Mouse (Mus musculus) lung, postnatal 0 days (tissue): ENCODE results near the gene Specc1. TPM values are rescaled to one million over a fixed set of nuclear protein-coding genes. Genes with fewer than 3 reads are reported as not detected.

Source experiments
- ATAC-seq: fragments of 200-750 bp; cut with Nextera tagmentation; 2 replicates; pipeline ENCODE4 v1.8.0; 2017; ENCODE audit warnings: moderate library complexity
- DNase-seq: peaks from one replicate; pipeline ENCODE4 v3.0.0-alpha.2; 2016; ENCODE audit warnings: low spot score
- H3K27ac ChIP-seq: fragments of 300-500 bp; sonication (generic); 2 replicates; pipeline ENCODE4 v1.5.1; 2014; ENCODE audit warnings: antibody characterized with exemption, mild to moderate bottlenecking, low read length, mixed read lengths
- H3K27me3 ChIP-seq: fragments of 300-500 bp; sonication (generic); replicated peaks from 2 replicates; pipeline ENCODE4 v1.6.1; 2014; ENCODE audit warnings: low read length, mixed read lengths; ENCODE audit not compliant: insufficient read depth
- H3K36me3 ChIP-seq: fragments of 300-500 bp; sonication (generic); 2 replicates; pipeline ENCODE4 v1.6.1; 2014; ENCODE audit warnings: low read length, mixed read lengths; ENCODE audit not compliant: insufficient read depth
- H3K4me1 ChIP-seq: fragments of 300-500 bp; sonication (generic); 2 replicates; pipeline ENCODE4 v1.6.1; 2014; ENCODE audit warnings: antibody characterized with exemption, low read depth, low read length, mixed read lengths; ENCODE audit not compliant: insufficient read depth
- H3K4me2 ChIP-seq: fragments of 300-500 bp; sonication (generic); replicated peaks from 2 replicates; pipeline ENCODE4 v1.6.1; 2014; ENCODE audit warnings: low read depth, mild to moderate bottlenecking, low read length, moderate library complexity, mixed read lengths
- H3K4me3 ChIP-seq: fragments of 300-500 bp; sonication (generic); 2 replicates; pipeline ENCODE4 v1.5.1; 2014; ENCODE audit warnings: low read depth, low read length
- H3K9ac ChIP-seq: fragments of 300-500 bp; sonication (generic); replicated peaks from 2 replicates; pipeline ENCODE4 v1.6.1; 2014; ENCODE audit warnings: low read depth, mild to moderate bottlenecking
- H3K9me3 ChIP-seq: fragments of 300-500 bp; sonication (generic); 2 replicates; pipeline ENCODE4 v1.6.1; 2016; ENCODE audit warnings: low read length, mixed read lengths
- CTCF ChIP-seq: IDR thresholded peaks from 2 replicates; pipeline ENCODE4 v1.5.1; 2016; ENCODE audit warnings: antibody characterized with exemption, mild to moderate bottlenecking
- EP300 ChIP-seq: IDR thresholded peaks from 2 replicates; pipeline ENCODE4 v1.6.1; 2016; ENCODE audit warnings: antibody characterized with exemption, mild to moderate bottlenecking, control low read depth
- WGBS: fragments of 180-500 bp; shearing (Covaris S2); extraction: QIAGEN DNeasy Blood & Tissue Kit; methylation state at CpG from one replicate; pipeline ENCODE4 v1.1.7; 2014; 5-methylcytosine and 5-hydroxymethylcytosine counted together
- polyA plus RNA-seq: library from polyadenylated mRNA; unstranded; fragments of >200 nt; fragmentation: Nextera tagmentation; extraction: Ambion mirVana; gene quantifications from 2 replicates; pipeline ENCODE4 v1.2.1, GENCODE M21; 2015

Gene Specc1
- polyA plus RNA-seq, 1 experiment from 2014 or later = 14.7 TPM

DNA sequence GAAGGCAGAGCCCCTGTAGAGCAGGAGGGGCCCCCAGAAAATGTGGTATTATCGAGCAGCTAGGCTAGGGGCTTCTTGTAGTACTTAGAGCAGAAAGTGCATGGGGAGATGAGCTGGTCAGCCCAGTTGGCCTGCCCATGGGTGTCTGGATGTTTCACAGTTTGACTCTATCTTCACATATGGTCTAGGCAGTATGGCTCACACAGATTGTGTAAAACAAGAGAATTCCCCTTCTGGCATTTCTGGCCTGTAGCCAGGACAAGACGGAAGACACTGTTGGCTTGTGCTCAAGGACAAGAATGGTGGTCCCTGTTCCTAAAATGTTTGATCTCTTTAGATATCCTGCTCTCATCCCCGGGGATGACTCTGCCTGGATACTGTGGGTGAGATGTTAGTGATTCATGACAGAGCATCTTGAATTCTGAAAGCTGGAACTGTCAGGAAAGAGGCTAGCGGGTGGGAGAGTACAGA lies 69.8 kb downstream of the Specc1 start:
- WGBS = 48% methylated on average over 4 of the region's 4 CpGs
- H3K9me3 ChIP-seq = no peaks in the 10 kb centered on the region
- no peak overlapping the region for H3K9ac ChIP-seq
- ATAC-seq = no peak; the same call in 1 of the 2 replicates
- no peaks in the 10 kb centered on the region; the same call in 1 of the 2 replicates for H3K4me1 ChIP-seq
- H3K4me3 ChIP-seq = no peak overlapping the region
- no peak overlapping the region for H3K27ac ChIP-seq
- no peaks in the 10 kb centered on the region for H3K27me3 ChIP-seq
- H3K36me3 ChIP-seq = no peaks in the 10 kb centered on the region
- TF ChIP-seq CTCF (no peak), EP300 (no peak)
- H3K4me2 ChIP-seq = no peak overlapping the region
- peak; percentile 32 for DNase-seq

DNA sequence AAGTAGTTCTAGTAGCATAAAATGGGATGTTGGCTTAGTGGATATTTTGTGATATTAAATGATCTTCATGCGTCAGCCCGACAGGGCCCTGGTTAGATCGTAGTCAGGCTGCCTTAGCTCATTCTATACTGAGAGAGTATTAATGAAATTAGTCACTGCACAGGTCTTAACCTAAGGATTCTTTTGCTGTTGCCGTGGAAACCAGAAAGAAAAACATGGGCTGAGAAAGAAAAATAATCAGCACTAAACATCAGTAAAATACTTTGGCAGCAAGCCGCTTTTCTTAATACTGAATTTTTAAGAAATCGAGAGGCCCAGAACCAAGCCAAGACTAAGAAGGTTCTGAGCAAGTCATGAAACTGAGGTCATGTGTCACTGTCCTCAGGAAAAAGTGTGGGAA lies 70.7 kb downstream of the Specc1 start:
- H3K27me3 ChIP-seq = no peaks in the 10 kb centered on the region
- TF ChIP-seq EP300 (no peak), CTCF (no peak)
- no peaks in the 10 kb centered on the region for H3K36me3 ChIP-seq
- no peaks in the 10 kb centered on the region; the same call in 1 of the 2 replicates for H3K4me1 ChIP-seq
- no peak overlapping the region for H3K4me2 ChIP-seq
- peak; percentile 32 for DNase-seq
- ATAC-seq = no peak
- no peak overlapping the region for H3K4me3 ChIP-seq
- 74% methylated on average over 6 of the region's 6 CpGs for WGBS
- no peak overlapping the region for H3K9ac ChIP-seq
- H3K27ac ChIP-seq = no peak overlapping the region
- H3K9me3 ChIP-seq = no peaks in the 10 kb centered on the region

DNA sequence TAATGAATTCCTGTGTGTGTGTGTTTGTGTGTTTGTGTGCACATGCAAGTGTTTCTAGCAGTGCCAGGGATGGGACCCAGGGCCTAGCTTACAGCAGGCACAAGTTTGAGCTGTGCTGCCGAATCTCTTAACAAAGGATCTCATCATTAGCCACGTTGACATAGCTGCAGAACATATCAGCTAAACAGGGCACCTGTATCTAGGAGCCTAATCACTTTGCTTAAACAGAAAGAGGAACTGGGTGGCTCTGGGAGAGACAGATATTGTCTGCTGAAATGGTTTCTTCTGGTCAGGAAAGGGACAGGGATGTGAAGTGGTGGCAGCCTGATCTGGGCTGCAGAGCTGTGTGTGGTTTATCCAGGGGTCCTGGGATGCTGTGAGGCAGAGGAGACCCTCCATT lies 71.1 kb downstream of the Specc1 start:
- Histone ChIP-seq H3K9ac (no peak overlapping the region), H3K27me3 (no peaks in the 10 kb centered on the region), H3K4me1 (no peaks in the 10 kb centered on the region; the same call in 1 of the 2 replicates), H3K9me3 (no peaks in the 10 kb centered on the region), H3K4me2 (no peak overlapping the region), H3K27ac (no peak overlapping the region), H3K36me3 (no peaks in the 10 kb centered on the region), H3K4me3 (no peak overlapping the region)
- no peak for ATAC-seq
- TF ChIP-seq CTCF (no peak), EP300 (no peak)
- no peak for DNase-seq
- 46% methylated on average over 2 of the region's 2 CpGs for WGBS

DNA sequence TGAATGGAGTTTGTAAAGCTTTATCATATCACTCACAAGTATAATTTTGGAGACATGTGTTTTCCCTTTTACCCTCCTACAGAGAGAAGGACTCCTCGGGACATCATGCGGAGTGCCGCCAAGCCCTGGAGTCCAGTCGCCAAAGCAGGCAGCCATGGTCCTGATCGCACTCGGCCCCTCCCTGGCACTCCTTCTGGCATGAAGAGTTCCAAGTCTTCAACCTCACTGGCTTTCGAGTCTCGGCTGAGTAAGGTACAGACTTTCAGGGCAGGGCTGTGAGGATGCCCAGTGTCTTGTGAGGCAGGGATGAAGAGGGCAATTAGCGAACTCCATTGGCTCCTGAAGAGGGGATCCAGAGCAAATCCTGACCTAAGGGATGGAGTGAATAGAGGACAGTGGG lies 72.6 kb downstream of the Specc1 start:
- TF ChIP-seq EP300 = no peak
- no peak for TF ChIP-seq CTCF
- Histone ChIP-seq H3K27me3 (no peaks in the 10 kb centered on the region), H3K4me3 (no peak overlapping the region), H3K27ac (no peak overlapping the region), H3K36me3 (no peaks in the 10 kb centered on the region), H3K4me2 (no peak overlapping the region), H3K4me1 (no peaks in the 10 kb centered on the region; the same call in 1 of the 2 replicates), H3K9me3 (no peaks in the 10 kb centered on the region), H3K9ac (no peak overlapping the region)
- no peak for DNase-seq
- 87% methylated on average over 9 of the region's 9 CpGs for WGBS
- ATAC-seq = no peak

DNA sequence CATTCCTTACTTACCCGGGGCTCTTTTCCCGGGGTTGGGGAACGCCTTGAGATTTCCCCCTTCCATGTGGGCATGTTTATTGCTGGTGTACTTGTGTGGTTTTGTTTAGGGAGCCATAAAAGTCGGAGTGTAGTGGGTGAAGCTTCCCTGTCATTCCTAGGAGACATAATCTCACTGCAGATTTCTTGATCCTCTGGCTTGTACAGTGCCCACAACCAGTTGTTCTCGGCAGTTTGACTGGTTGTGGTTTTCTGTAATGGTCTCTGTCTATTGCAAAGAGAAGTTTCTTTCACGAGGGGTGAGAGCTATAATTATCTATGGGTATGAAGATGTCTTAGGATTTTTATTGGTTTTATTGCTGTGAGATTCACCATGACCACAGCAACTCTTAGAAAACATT lies 78.0 kb downstream of the Specc1 start:
- no peak overlapping the region for H3K4me2 ChIP-seq
- H3K4me1 ChIP-seq = no peaks in the 10 kb centered on the region
- no peaks in the 10 kb centered on the region for H3K9me3 ChIP-seq
- no peak for TF ChIP-seq EP300
- no peak overlapping the region for H3K27ac ChIP-seq
- H3K9ac ChIP-seq = no peak overlapping the region
- WGBS = 71% methylated on average over 6 of the region's 6 CpGs
- DNase-seq = no peak
- no peak for ATAC-seq
- H3K27me3 ChIP-seq = no peaks in the 10 kb centered on the region
- H3K36me3 ChIP-seq = no peaks in the 10 kb centered on the region
- H3K4me3 ChIP-seq = no peak overlapping the region

DNA sequence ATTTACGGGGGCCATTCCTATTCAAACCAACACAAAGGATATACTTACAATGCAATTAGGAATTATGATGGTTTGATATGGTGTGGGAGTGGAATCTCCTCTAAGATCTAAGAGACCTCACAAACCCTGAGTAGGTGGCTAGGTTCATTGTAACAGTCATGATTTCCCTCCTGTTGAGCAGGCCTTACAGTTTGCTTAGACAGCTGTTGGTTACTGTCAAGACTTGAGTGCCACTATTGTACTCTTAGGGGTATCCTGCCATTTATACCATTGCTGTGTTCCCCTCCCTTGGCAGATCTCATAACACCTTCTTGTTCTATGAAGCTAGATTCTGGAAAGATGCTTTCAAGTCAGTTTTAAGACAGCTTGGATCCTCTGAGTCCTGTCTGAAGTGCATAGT lies 78.7 kb downstream of the Specc1 start:
- 85% methylated on average over 1 of the region's 1 CpGs for WGBS
- H3K9ac ChIP-seq = no peak overlapping the region
- TF ChIP-seq EP300 = no peak
- no peak for TF ChIP-seq CTCF
- no peaks in the 10 kb centered on the region for H3K4me1 ChIP-seq
- H3K27me3 ChIP-seq = no peaks in the 10 kb centered on the region
- no peaks in the 10 kb centered on the region for H3K36me3 ChIP-seq
- no peaks in the 10 kb centered on the region for H3K9me3 ChIP-seq
- H3K4me2 ChIP-seq = no peak overlapping the region
- DNase-seq = no peak
- no peak for ATAC-seq
- H3K27ac ChIP-seq = no peak overlapping the region
- H3K4me3 ChIP-seq = no peak overlapping the region

DNA sequence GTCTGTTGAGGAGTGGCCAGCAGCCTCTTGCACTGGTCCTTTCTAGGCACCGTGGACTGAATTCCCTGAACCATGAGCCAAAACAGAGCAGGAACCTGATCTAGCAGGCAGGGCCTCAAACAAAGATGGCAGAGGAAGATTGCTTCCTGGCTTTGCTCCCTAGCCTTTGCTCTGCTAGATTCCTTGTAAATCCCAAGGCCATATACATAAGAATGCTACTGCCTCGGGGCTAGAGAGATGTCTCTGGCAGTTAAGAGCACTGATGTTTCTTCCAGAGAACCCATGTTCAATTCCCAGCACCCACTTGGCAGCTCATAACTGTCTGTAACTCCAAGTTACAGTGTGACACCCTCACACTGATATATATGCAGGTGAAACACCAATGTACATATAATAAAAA lies 83.6 kb downstream of the Specc1 start:
- Histone ChIP-seq H3K4me1 (no peaks in the 10 kb centered on the region), H3K27ac (no peak overlapping the region), H3K4me2 (no peak overlapping the region), H3K9ac (no peak overlapping the region), H3K36me3 (no peaks in the 10 kb centered on the region), H3K9me3 (no peaks in the 10 kb centered on the region), H3K4me3 (no peak overlapping the region), H3K27me3 (no peaks in the 10 kb centered on the region)
- 58% methylated on average over 2 of the region's 2 CpGs for WGBS
- no peak for TF ChIP-seq EP300
- no peak for TF ChIP-seq CTCF
- no peak for ATAC-seq
- DNase-seq = no peak
